Mouse (Mus musculus): ENCODE results near the gene Unkl. TPM values are rescaled to one million over a fixed set of nuclear protein-coding genes. Genes with fewer than 3 reads are reported as not detected.
"Not testable (repeated sequence)": the region's sequence is repeated elsewhere in the genome, so short reads cannot be mapped to it uniquely, and the experiment has no call there.

Unkl gene
- polyA plus RNA-seq, 1 experiment from 2014 or later = 6.3 TPM

DNA sequence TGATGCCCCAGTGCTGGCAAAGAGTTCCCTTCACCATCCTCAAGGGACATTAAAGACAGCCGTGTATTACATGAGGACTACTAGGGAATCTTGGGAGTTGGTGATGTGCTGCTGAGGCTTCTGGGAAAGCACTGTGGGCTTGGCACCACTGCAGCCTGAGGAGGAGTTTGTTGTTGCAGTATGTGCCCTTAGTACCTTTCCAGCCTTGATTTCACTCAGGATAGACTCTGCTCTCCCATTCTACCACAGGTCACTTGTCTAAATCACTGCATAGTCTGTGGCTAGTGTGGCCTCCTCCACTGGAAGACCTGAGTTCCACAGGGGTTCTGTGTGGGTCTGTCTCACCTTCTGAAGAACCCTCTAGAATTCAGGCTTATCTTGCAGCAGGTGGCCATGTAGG is 32.5 kb downstream of the Unkl start:
- ATAC-seq (ENCODE audit: insufficient number of reproducible peaks, low FRiP score) = no peak
- Histone ChIP-seq H3K4me2 (no peak overlapping the region), H3K9ac (no peak overlapping the region), H3K27me3 (replicated peaks) (no peaks in the 10 kb centered on the region), H3K4me1 (replicated peaks) (peaks cover 16% of the 10 kb centered on the region), H3K36me3 (peaks cover 36% of the 10 kb centered on the region), H3K4me3 (no peak overlapping the region), H3K9me3 (replicated peaks) (no peaks in the 10 kb centered on the region), H3K27ac (ENCODE audit: poor library complexity, severe bottlenecking) (no peak overlapping the region)
- 61% methylated on average over 1 of the region's 1 CpGs for WGBS

GRCm38 (mm10) chr17:25221821-25222503 is 33.8 kb downstream of the Unkl start:
- peak overlapping the region; percentile 72 for H3K9ac ChIP-seq
- no peaks in the 10 kb centered on the region for H3K9me3 ChIP-seq (replicated peaks)
- peak overlapping the region; percentile 92 for H3K4me2 ChIP-seq
- 0 out of 2 replicates have a peak overlapping the region, but pooled peaks have one; percentile 35 for H3K27ac ChIP-seq (ENCODE audit: poor library complexity, severe bottlenecking)
- peak; percentile 86 for ATAC-seq (ENCODE audit: insufficient number of reproducible peaks, low FRiP score)
- peaks cover 36% of the 10 kb centered on the region for H3K36me3 ChIP-seq
- WGBS = 2% methylated on average over 15 of the region's 30 CpGs
- no peaks in the 10 kb centered on the region for H3K27me3 ChIP-seq (replicated peaks)
- H3K4me1 ChIP-seq (replicated peaks) = peaks cover 16% of the 10 kb centered on the region
- peak overlapping the region; percentile 56 for H3K4me3 ChIP-seq

GRCm38 (mm10) chr17:25222504-25222940 is 34.3 kb downstream of the Unkl start:
- Histone ChIP-seq H3K36me3 (peaks cover 34% of the 10 kb centered on the region), H3K27ac (ENCODE audit: poor library complexity, severe bottlenecking) (peak overlapping the region; percentile 76), H3K4me2 (peak overlapping the region; percentile 92), H3K4me1 (replicated peaks) (peaks cover 16% of the 10 kb centered on the region), H3K4me3 (peak overlapping the region; percentile 56), H3K9ac (peak overlapping the region; percentile 28; the same call in 1 of the 2 replicates)
- not testable (repeated sequence) for H3K9me3 ChIP-seq (replicated peaks); H3K27me3 ChIP-seq (replicated peaks)
- ATAC-seq (ENCODE audit: insufficient number of reproducible peaks, low FRiP score) = peak; percentile 84
- WGBS = 11% methylated on average over 16 of the region's 28 CpGs

DNA sequence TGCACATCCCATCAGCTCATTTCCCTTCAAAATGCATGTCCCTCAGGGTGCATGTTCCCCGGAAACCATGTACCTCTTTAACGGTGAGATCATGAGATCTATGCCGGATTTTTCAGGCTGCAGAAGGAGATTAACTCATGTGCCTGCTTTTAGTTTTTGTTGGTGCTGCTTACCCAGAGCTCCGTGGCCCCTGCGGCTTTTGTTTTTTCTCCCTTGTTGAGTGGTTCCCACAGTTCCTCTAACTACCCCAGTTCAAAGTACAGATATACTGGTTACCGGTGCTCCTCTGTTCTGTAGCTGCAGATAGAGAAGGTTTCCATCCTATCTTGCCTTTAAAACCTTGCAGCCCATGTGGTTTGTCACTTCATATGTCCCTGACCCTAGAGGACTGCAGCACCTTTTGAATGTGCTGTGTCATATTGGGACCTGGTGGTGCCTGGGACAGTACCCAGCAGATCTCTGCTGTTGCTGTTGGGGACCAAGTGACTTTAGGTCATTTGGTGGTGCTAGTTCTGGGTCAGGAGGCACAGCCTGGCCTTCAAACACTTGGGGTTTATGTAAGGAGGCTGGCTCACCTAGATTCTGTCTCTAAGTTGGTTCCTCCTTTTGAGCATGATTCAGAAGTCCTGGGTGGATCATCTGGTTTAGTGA is 34.9 kb downstream of the Unkl start:
- Histone ChIP-seq H3K36me3 (peaks cover 31% of the 10 kb centered on the region), H3K9ac (peak overlapping the region; percentile 28; the same call in 1 of the 2 replicates), H3K27ac (ENCODE audit: poor library complexity, severe bottlenecking) (peak overlapping the region; percentile 76), H3K9me3 (replicated peaks) (no peaks in the 10 kb centered on the region), H3K4me1 (replicated peaks) (peaks cover 16% of the 10 kb centered on the region), H3K4me2 (peak overlapping the region; percentile 92), H3K4me3 (peak overlapping the region; percentile 56), H3K27me3 (replicated peaks) (no peaks in the 10 kb centered on the region)
- 41% methylated on average over 6 of the region's 6 CpGs for WGBS
- ATAC-seq (ENCODE audit: insufficient number of reproducible peaks, low FRiP score) = peak; percentile 70

DNA sequence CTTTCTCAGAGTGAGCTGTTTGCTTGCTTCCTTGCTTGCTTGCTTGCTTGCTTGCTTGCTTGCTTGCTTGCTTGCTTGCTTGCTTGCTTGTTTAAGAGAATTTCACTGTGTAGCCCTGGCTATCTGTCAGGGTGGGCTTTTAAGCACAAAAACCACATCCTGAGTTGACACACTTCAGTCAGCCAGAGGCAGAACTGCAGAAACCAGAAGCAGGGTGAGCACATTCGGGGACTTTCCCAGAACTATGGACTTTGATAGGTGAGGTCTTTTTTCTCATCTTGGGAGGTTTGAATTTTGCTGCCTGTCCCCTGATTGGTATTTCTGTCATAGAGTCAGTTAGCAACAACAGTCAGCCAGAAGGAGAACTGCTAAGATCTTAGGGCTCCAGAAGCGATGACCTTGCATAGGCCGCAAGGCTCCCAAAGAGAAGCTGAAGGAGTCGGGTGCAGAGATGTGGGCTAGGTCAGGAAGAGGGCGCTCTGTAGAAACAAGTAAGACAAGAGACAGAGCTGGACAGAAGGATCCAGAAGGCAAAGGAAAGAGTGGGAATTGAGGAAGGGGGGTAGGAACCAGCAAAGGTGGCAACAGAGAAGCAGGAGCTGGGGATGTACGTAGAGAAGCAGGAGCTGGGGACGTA is 36.5 kb downstream of the Unkl start:
- H3K4me3 ChIP-seq = peak overlapping the region; percentile 7; the same call in 1 of the 2 replicates
- H3K9ac ChIP-seq = no peak overlapping the region
- peaks cover 16% of the 10 kb centered on the region for H3K4me1 ChIP-seq (replicated peaks)
- H3K36me3 ChIP-seq = peaks cover 24% of the 10 kb centered on the region
- H3K9me3 ChIP-seq (replicated peaks) = no peaks in the 10 kb centered on the region
- H3K27ac ChIP-seq (ENCODE audit: poor library complexity, severe bottlenecking) = peak overlapping the region; percentile 10; the same call in 1 of the 2 replicates
- WGBS = 82% methylated on average over 7 of the region's 7 CpGs
- no peaks in the 10 kb centered on the region for H3K27me3 ChIP-seq (replicated peaks)
- ATAC-seq (ENCODE audit: insufficient number of reproducible peaks, low FRiP score) = no peak
- peak overlapping the region; percentile 37 for H3K4me2 ChIP-seq

DNA sequence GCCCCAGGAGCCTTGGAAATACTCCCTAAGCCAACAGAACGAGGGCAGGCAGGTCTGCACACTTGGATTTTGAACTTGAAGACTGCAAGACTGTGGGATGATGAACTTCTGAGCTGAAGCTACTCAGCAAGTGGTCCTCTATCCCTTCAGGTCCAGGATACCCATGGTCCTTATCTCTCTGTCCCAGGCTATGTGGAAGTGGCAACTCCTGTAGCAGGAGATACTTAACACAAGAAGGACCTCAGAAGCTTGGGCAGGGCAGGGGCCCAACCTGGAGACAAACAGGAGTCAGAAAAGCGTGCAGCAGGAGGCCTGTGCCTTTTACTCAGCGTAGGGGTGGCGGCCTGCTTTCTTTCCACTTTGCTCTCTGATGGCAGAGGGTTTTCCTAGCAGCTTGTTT is 37.5 kb downstream of the Unkl start:
- Histone ChIP-seq H3K9me3 (replicated peaks) (no peaks in the 10 kb centered on the region), H3K9ac (no peak overlapping the region), H3K27ac (ENCODE audit: poor library complexity, severe bottlenecking) (no peak overlapping the region), H3K36me3 (peaks cover 31% of the 10 kb centered on the region), H3K27me3 (replicated peaks) (no peaks in the 10 kb centered on the region), H3K4me3 (no peak overlapping the region), H3K4me2 (no peak overlapping the region), H3K4me1 (replicated peaks) (peaks cover 16% of the 10 kb centered on the region)
- ATAC-seq (ENCODE audit: insufficient number of reproducible peaks, low FRiP score) = no peak
- 78% methylated on average over 4 of the region's 4 CpGs for WGBS

DNA sequence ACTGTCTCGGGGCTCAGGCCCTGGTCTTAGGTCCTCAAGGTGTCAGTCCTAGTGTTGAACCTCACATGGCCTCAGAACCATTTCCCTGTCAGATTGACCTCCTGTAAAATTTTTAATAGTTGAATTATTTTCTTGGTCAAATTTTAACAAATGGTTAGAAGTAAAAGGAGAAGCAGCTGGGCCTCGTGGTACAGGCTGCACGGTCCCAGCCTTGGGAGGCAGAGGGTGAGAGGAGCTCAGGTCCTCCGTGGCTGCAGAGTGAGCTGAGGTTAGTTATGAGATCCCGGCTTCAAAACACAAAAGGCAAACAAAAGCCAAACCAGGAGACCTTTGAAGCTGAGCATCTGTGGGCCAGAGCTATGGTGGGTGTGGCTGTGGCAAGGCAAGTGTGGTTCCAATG is 39.8 kb downstream of the Unkl start:
- 89% methylated on average over 5 of the region's 5 CpGs for WGBS
- H3K36me3 ChIP-seq = peaks cover 41% of the 10 kb centered on the region
- no peaks in the 10 kb centered on the region for H3K27me3 ChIP-seq (replicated peaks)

DNA sequence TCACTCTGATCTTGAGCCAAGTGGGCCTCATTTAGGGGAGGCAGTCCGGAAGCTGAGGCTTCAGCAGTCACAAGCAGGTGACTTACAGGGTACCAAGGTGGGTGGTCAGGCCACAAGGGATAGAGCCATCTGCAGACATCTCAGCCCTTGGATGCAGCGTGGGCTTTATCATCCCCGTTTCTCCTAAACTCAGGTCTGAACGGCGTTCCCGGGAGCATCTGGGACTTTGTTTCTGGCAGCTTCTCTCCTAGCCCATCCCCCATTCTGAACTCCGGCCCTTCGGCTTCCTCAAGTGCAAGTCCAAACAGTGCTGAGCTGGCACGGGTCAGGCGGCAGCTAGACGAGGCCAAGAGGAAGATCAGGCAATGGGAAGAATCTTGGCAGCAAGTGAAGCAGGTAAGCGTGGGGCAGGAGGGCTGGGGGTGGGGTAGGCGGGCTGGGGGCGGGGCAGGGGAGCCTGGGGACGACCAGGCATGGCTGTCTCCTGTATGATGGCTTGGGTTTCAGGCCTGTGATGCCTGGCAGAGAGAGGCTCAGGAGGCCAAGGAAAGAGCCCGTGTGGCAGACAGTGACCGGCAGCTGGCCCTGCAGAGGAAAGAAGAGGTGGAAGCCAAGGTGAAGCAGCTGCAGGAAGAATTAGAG is 41.9 kb downstream of the Unkl start:
- H3K4me1 ChIP-seq (replicated peaks); H3K4me2 ChIP-seq; H3K4me3 ChIP-seq; H3K27ac ChIP-seq (ENCODE audit: poor library complexity, severe bottlenecking); ATAC-seq (ENCODE audit: insufficient number of reproducible peaks, low FRiP score); H3K27me3 ChIP-seq (replicated peaks); H3K9me3 ChIP-seq (replicated peaks); H3K9ac ChIP-seq: not testable (repeated sequence)
- H3K36me3 ChIP-seq = peaks cover 49% of the 10 kb centered on the region
- 80% methylated on average over 17 of the region's 17 CpGs for WGBS

More for the DNA sequence above, 39.8 kb downstream of the Unkl start:
- Histone ChIP-seq H3K9me3 (replicated peaks) (no peaks in the 10 kb centered on the region), H3K4me2 (no peak overlapping the region), H3K9ac (no peak overlapping the region), H3K27ac (ENCODE audit: poor library complexity, severe bottlenecking) (no peak overlapping the region), H3K4me3 (no peak overlapping the region), H3K4me1 (replicated peaks) (no peaks in the 10 kb centered on the region)
- ATAC-seq (ENCODE audit: insufficient number of reproducible peaks, low FRiP score) = no peak

DNA sequence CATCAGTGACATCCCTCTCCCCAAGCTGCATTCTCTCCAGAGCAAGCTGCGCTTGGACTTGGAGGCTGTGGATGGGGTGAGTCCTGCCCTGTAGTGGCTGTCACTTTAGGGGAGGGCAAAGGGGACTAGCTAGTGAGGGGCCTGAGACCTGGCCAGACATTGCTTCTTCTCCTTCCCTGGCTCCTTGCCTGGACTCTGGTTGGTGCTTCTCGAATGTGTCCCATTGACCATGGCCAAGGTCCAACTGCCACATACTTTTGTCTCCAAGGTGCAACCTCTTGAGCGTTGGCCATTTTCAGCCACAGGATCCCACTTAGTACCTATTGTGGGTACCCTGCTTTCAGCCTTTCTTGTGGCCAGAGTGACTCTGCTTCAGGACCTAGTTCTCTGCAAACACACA is 42.5 kb downstream of the Unkl start:
- no peaks in the 10 kb centered on the region for H3K9me3 ChIP-seq (replicated peaks)
- no peak overlapping the region for H3K27ac ChIP-seq (ENCODE audit: poor library complexity, severe bottlenecking)
- ATAC-seq (ENCODE audit: insufficient number of reproducible peaks, low FRiP score) = no peak
- H3K27me3 ChIP-seq (replicated peaks) = no peaks in the 10 kb centered on the region
- peaks cover 52% of the 10 kb centered on the region for H3K36me3 ChIP-seq
- WGBS = 86% methylated on average over 3 of the region's 3 CpGs
- H3K4me3 ChIP-seq = no peak overlapping the region
- H3K4me1 ChIP-seq (replicated peaks) = no peaks in the 10 kb centered on the region
- H3K9ac ChIP-seq = no peak overlapping the region
- no peak overlapping the region for H3K4me2 ChIP-seq

DNA sequence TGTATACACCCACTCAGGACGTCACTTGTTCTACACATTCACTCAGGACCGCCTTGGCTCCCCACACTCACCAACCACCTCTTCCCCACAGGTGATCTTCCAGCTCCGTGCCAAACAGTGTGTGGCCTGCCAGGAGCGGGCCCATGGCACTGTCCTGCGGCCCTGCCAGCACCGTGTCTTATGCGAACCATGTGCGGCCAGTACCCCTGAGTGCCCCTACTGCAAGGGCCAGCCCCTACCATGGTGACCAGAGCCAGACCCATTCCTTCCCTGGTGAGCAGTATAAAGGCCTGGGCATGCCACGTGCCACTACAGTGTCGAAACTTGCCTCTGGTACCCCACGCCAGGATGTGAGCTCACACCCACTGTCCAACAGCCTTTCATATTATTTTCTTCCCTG is 43.4 kb downstream of the Unkl start:
- not testable (repeated sequence) for H3K4me3 ChIP-seq; H3K27me3 ChIP-seq (replicated peaks); H3K9me3 ChIP-seq (replicated peaks); H3K27ac ChIP-seq (ENCODE audit: poor library complexity, severe bottlenecking); H3K4me1 ChIP-seq (replicated peaks); H3K9ac ChIP-seq; H3K4me2 ChIP-seq; ATAC-seq (ENCODE audit: insufficient number of reproducible peaks, low FRiP score)
- peaks cover 50% of the 10 kb centered on the region for H3K36me3 ChIP-seq
- WGBS = 90% methylated on average over 6 of the region's 11 CpGs

- Histone ChIP-seq H3K9ac (no peak overlapping the region), H3K4me2 (no peak overlapping the region), H3K4me1 (replicated peaks) (peaks cover 9% of the 10 kb centered on the region), H3K4me3 (no peak overlapping the region), H3K36me3 (peaks cover 31% of the 10 kb centered on the region), H3K27me3 (replicated peaks) (no peaks in the 10 kb centered on the region), H3K9me3 (replicated peaks) (no peaks in the 10 kb centered on the region), H3K27ac (ENCODE audit: poor library complexity, severe bottlenecking) (no peak overlapping the region)
- WGBS = 80% methylated on average over 9 of the region's 9 CpGs
- ATAC-seq (ENCODE audit: insufficient number of reproducible peaks, low FRiP score) = no peak
These were observed 47.4 kb downstream of the Unkl start for GRCm38 (mm10) chr17:25235635-25236034.
